Mouse (Mus musculus) CD4-positive, CD25-positive, alpha-beta regulatory T cell, adult 2 months (primary cell): ENCODE results near the gene Stn1.
A peak's percentile ranks its signal among the peaks of the same experiment; 100 is the strongest.
"Not testable (repeated sequence)": the region's sequence is repeated elsewhere in the genome, so short reads cannot be mapped to it uniquely, and the experiment has no call there.

Source experiments
- DNase-seq: peaks from one replicate; pipeline ENCODE4 v3.0.0-alpha.2; 2012; ENCODE audit warnings: low read depth, low spot score

Gene Stn1

GRCm38 (mm10) chr19:47537300-47537792, at the start of gene Stn1:
Stn1 (minus strand) TSS chr19:47537507.
- peak; percentile 68 for DNase-seq

DNA sequence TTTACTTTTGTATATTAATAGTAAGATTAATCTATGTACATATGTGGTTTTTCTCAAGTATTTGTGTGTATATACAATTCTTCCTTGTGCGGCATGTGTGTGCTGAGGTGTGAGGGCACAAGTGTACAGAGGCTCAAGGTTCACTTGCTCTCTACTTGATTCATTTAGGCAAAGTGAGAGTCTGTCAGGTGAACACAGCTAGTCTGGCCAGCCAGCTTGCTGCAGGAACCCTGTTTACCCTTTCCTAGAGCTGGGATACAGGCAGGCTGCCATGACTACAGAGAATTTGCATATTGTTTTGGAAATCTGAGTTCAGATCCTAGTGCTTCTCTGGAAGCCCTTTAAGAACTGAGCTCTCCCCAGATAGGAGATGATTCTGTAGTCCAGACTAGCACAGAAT, 49.7 kb upstream of the Stn1 start:
- DNase-seq: no peak

GRCm38 (mm10) chr19:47585772-47586171, 48.5 kb upstream of the Stn1 start:
- DNase-seq: no peak

- peak; percentile 53 for DNase-seq
Observed at GRCm38 (mm10) chr19:47579788-47580631, 42.7 kb upstream of the Stn1 start.

DNA sequence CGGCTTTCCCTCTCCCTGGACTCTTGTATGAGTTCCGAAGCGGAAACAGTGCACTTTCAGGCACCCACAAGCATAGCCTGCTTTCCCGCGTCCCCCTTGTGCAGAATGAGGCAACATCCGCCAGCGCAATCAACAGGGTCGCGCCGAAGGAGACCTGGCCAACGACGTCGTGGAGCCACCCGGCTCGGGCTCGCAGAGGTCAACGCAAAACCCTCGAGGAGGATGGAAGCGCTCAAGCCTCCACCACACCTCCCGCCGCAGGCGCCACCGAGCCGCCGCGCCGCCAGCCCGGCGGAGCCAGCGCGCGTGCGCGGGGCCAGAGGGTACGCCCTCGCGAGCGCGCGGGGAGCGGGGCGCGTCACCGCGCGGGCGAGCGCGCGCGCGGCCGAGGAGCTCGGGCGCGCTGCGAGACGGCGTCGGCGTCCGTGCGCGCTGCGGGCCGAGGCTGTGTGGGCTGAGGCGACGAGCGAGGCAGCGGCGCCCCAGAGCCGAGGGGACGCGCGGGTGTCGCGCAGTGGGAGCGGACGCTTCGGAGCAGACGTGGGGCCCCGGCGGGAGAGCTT, 42.0 kb upstream of the Stn1 start, which contains the start of gene Slk:
TSS of gene Slk (plus strand) at position 454 of the 563 bp plus-strand sequence.
- DNase-seq: peak; percentile 93

GRCm38 (mm10) chr19:47578581-47579224, 41.4 kb upstream of the Stn1 start:
- peak; percentile 17 for DNase-seq

DNA sequence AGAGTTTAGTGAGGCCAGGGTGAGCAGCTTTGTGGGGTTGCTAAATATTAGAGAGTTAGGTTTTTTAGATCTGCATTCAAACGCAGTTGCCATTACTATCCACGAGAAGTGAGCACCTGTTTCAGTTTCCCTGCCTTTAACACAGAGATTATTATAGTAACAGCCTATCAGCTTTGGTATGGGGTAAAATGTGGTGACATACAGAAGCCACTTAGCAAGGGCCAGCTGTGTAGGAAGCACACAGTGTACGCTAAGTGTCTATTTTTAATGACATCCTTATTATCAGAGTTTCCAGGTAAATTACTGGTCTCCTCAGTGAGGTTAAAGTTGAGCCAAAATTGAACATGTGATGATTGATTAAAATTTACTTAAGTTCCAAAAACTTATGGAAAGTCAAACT, 36.4 kb upstream of the Stn1 start:
- DNase-seq: no peak

GRCm38 (mm10) chr19:47571981-47572380, 34.7 kb upstream of the Stn1 start:
- DNase-seq: not testable (repeated sequence)

DNA sequence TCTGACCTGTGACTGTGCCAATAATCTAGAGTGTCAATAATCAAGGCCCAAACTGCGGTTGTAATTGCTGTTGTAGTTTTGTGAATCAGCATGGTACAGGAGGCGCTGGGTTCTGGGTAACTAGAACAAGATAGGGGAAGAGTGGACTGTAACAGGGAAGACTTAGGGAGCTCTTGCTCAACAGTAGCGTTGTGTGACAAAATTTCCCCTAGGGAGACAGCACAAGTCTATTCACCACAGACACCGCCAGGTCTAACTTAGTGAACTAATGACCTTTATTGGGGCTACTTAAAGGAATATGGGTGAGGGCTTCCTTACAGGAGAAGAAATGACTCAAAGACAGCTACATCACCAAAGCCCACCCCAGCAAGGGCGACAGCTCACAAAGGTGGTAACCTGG, 32.7 kb upstream of the Stn1 start:
- no peak for DNase-seq

GRCm38 (mm10) chr19:47565994-47566393, 28.7 kb upstream of the Stn1 start:
- no peak for DNase-seq

GRCm38 (mm10) chr19:47565031-47565654, 27.8 kb upstream of the Stn1 start:
- no peak for DNase-seq

GRCm38 (mm10) chr19:47563715-47564114, 26.4 kb upstream of the Stn1 start:
- DNase-seq: no peak

DNA sequence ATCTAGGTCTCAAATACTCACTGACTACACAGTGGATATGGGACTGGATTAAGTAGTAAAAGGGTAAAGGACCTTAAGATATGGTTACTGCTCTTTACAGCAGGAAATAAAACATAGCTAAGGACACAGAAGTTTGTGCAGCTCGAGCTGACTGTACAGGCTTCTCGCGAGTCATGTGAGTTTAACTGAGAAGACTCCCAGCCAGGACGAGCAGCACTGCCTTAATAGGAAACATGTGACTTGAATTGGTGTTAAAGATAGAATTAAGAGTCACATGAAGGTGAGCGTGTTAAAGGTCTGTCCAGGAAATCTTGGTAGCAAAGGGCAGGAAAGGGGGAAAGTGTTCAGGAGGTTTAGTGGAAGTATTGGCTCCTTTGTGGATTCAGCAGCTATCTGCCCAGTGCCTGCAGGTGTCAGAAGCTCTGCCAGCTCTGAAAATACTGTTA, 24.7 kb upstream of the Stn1 start:
- no peak for DNase-seq

DNA sequence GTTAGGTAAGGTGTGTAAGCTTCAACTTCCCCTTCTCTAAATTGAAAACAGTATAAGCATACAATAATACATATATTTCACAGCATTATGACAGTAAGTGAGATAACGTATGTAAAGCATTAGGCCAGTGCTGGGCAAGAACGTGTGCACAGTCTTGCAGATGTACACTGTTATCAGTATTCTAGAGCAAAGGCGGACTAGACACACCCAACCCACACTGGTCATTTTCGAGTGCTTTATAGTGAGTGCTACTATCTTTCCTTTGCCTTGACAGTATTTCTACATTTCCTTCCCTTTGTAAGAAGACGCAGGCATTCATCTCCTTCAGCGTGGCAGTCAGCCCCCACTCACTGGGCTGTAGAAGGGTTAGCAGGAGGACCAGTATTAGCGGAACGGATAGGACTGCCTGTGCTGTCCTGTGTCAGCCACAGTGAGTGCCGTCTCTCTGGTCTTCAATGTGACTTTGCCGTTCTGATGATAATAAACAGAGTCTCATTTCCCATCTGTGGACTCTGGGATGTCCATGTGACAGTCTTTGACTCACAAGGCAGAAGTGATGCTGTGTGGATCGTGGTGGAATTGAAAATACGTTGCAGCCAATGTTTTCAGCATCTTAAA, 23.3 kb upstream of the Stn1 start:
- no peak for DNase-seq

DNA sequence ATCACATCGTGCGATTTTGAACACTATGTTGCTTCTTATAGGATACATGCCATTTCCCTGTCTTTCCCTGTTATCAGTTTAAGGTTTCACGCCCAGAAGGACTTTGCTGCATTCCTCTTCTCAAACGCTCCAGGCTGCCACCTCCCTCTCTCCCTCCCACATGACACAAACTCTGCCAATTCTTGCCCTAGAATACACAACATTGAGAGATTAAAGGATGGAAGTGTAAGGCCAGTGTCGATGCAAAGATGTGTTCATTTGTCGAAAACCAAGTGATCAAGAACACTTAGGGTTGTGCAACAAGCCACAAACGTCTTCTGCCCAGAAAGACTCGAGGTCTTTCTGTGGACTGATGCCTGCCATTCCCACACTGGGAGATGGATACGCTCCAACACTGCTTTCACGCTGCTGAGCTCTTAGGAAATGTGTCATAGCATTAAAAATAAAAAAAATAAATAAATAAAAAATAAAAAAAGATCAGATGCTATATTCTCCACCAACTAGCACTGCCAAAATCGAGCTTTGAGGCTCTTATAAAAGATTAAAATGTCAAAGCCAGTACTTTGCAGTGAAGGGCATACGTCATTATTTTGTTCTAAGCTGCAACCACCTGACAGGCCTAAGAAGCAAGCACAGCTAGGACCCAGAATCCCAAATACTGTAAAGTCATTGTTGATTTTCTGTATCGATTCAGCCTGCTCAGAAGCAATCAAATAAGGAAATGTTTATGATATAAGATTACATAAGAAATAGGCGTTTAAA, 22.6 kb upstream of the Stn1 start:
- no peak for DNase-seq

- no peak for DNase-seq
Observed at GRCm38 (mm10) chr19:47559145-47559544, 21.8 kb upstream of the Stn1 start.

- no peak for DNase-seq
Observed at GRCm38 (mm10) chr19:47549584-47549983, 12.3 kb upstream of the Stn1 start.

GRCm38 (mm10) chr19:47549174-47549573, 11.9 kb upstream of the Stn1 start:
- no peak for DNase-seq

DNA sequence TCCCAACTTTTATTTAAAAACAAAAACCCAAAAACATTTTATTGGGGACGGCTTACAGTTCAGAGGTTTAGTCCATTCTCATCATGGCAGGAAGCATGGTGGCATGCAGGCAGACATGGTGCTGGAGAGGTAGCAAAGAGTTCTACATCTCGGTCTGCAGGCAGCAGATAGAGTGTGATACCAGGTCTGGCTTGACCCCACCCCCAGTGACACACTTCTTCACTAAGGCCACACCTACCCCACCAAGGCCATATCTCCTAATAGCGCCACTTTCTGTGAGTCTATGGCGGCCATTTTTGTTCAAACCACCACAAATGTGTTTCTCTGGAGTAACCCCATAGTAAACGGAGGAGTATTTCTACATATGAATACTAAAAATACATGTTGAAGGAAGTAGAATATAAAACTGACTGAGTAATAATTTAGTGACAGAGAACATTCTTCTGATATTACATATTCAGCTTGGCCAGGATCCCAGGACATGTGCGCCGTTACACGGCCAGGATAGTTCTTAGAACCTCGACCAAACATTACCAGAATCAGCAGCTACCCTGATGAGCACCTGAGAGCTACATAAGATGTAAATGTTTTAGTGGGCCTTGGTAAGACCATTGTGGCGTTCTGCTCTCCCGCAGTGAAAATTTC, 11.2 kb upstream of the Stn1 start:
- DNase-seq: no peak

DNA sequence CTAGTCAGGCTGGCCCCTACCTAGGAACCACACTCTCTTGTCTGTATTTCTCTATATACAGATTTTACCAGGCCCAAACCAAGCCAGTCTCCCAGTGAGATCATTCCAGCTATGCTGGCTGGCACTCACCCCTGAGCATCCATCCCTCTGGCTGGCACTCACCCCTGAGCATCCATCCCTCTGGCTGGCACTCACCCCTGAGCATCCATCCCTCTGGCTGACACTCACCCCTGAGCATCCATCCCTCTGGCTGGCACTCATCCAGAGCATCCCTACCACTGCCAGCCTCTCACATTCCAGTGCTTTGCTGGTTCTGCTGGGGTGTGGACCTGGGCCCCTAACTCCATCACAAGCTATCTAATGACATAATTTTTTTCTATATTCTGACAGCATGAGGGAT, 8.2 kb upstream of the Stn1 start:
- DNase-seq: no peak
